Mouse (Mus musculus): Measurements from ENCODE around the gene Gm42906. TPM values are rescaled to one million over a fixed set of nuclear protein-coding genes. Genes with fewer than 3 reads are reported as not detected.

The Gm42906 gene
- polyA plus RNA-seq, 1 experiment: not detected

DNA sequence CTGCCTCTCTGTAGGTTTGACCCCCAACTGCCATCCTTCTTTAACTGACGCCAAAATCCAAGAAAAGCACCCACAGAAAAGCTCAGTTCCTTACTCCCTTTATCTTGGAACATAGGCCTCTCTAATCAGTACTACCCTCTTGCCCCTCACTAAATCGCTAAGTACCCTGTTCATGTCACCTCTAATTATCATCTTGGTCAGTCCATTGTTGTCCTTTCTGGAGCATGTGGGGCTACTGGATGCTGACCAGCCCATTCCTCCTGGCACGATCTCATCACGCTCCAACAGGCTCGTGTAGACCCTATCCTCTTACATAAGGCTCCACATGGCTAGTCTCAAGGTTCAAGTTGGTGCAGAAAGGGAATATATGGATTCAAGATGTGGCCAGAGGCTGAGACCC is 191.6 kb downstream of the Gm42906 start:
- 66% methylated on average over 5 of the region's 5 CpGs for WGBS

GRCm38 (mm10) chr5:151233400-151234031 is 194.4 kb downstream of the Gm42906 start, which contains the start of gene Stard13:
Gene Stard13 (minus strand): TSS chr5:151233836.
- DNase-seq: peak; percentile 89
- TF ChIP-seq CTCF (conservative IDR thresholded peaks at IDR 0.05; ENCODE audit: insufficient read depth, insufficient read length, low read depth, low read length): no peak
- no peak for TF ChIP-seq POLR2A (IDR thresholded peaks at IDR 0.05; ENCODE audit: low read depth, low read length)
- WGBS: under 1% methylated on average over 49 of the region's 49 CpGs
- H3K4me1 ChIP-seq (ENCODE audit: control insufficient read depth, insufficient read depth, low read length): 0 out of 2 replicates have a peak, but pooled peaks cover 3% of the 10 kb centered on the region
- H3K27ac ChIP-seq (ENCODE audit: insufficient read depth, low read depth, low read length): peak within 1 kb of the TSS; percentile 18
- no peaks in the 10 kb centered on the region for H3K27me3 ChIP-seq (replicated peaks; ENCODE audit: control insufficient read depth, insufficient read depth, low read length)
- no peaks in the 10 kb centered on the region for H3K36me3 ChIP-seq (ENCODE audit: control insufficient read depth, insufficient read depth, low read length)
- H3K4me3 ChIP-seq (ENCODE audit: insufficient read depth, low read depth, low read length): peak within 1 kb of the TSS; percentile 60

More for the DNA sequence above, 191.6 kb downstream of the Gm42906 start:
- Histone ChIP-seq H3K4me3 (ENCODE audit: insufficient read depth, low read depth, low read length) (no peak overlapping the region), H3K27me3 (replicated peaks; ENCODE audit: control insufficient read depth, insufficient read depth, low read length) (no peaks in the 10 kb centered on the region), H3K36me3 (ENCODE audit: control insufficient read depth, insufficient read depth, low read length) (no peaks in the 10 kb centered on the region), H3K27ac (ENCODE audit: insufficient read depth, low read depth, low read length) (no peak overlapping the region), H3K4me1 (ENCODE audit: control insufficient read depth, insufficient read depth, low read length) (0 out of 2 replicates have a peak, but pooled peaks cover 3% of the 10 kb centered on the region)
- DNase-seq: no peak
- TF ChIP-seq POLR2A (IDR thresholded peaks at IDR 0.05; ENCODE audit: low read depth, low read length): no peak
- no peak for TF ChIP-seq CTCF (conservative IDR thresholded peaks at IDR 0.05; ENCODE audit: insufficient read depth, insufficient read length, low read depth, low read length)

GRCm38 (mm10) chr5:151232576-151233299 is 195.2 kb downstream of the Gm42906 start:
- 32% methylated on average over 10 of the region's 13 CpGs for WGBS
- DNase-seq: no peak
- no peak for TF ChIP-seq POLR2A (IDR thresholded peaks at IDR 0.05; ENCODE audit: low read depth, low read length)
- TF ChIP-seq CTCF (conservative IDR thresholded peaks at IDR 0.05; ENCODE audit: insufficient read depth, insufficient read length, low read depth, low read length): no peak
- peak overlapping the region; percentile 60 for H3K4me3 ChIP-seq (ENCODE audit: insufficient read depth, low read depth, low read length)
- H3K4me1 ChIP-seq (ENCODE audit: control insufficient read depth, insufficient read depth, low read length): 0 out of 2 replicates have a peak, but pooled peaks cover 3% of the 10 kb centered on the region
- no peaks in the 10 kb centered on the region for H3K27me3 ChIP-seq (replicated peaks; ENCODE audit: control insufficient read depth, insufficient read depth, low read length)
- no peaks in the 10 kb centered on the region for H3K36me3 ChIP-seq (ENCODE audit: control insufficient read depth, insufficient read depth, low read length)
- H3K27ac ChIP-seq (ENCODE audit: insufficient read depth, low read depth, low read length): peak overlapping the region; percentile 18

GRCm38 (mm10) chr5:151231861-151232260 is 196.1 kb downstream of the Gm42906 start:
- Histone ChIP-seq H3K27me3 (replicated peaks; ENCODE audit: control insufficient read depth, insufficient read depth, low read length) (no peaks in the 10 kb centered on the region), H3K36me3 (ENCODE audit: control insufficient read depth, insufficient read depth, low read length) (no peaks in the 10 kb centered on the region), H3K4me3 (ENCODE audit: insufficient read depth, low read depth, low read length) (no peak overlapping the region), H3K4me1 (ENCODE audit: control insufficient read depth, insufficient read depth, low read length) (0 out of 2 replicates have a peak, but pooled peaks cover 3% of the 10 kb centered on the region), H3K27ac (ENCODE audit: insufficient read depth, low read depth, low read length) (0 out of 2 replicates have a peak overlapping the region, but pooled peaks have one; percentile 28)
- peak; percentile 17 for DNase-seq
- no peak for TF ChIP-seq POLR2A (IDR thresholded peaks at IDR 0.05; ENCODE audit: low read depth, low read length)
- TF ChIP-seq CTCF (conservative IDR thresholded peaks at IDR 0.05; ENCODE audit: insufficient read depth, insufficient read length, low read depth, low read length): no peak
- WGBS: 85% methylated on average over 7 of the region's 7 CpGs

DNA sequence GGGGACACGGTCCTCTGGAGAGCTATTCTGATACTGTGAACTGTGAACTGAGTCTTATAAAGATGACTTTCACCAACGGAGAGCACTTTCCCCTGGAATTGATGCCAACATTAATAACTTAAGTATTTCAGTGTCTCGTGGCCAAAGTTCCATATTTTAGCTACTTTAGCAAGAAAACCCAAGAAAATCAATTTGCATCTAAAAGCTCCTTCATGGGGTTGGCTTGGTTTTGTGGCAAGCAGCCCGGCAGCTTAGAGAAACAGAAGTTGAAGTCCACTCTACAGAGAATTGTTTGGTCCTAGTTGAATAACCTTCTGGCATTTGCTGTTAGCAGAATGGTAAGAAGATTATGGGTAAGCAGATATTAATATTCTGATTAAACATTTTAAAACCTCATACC is 196.6 kb downstream of the Gm42906 start:
- DNase-seq: peak; percentile 75
- Histone ChIP-seq H3K4me1 (ENCODE audit: control insufficient read depth, insufficient read depth, low read length) (0 out of 2 replicates have a peak, but pooled peaks cover 3% of the 10 kb centered on the region), H3K27ac (ENCODE audit: insufficient read depth, low read depth, low read length) (no peak overlapping the region), H3K36me3 (ENCODE audit: control insufficient read depth, insufficient read depth, low read length) (no peaks in the 10 kb centered on the region), H3K27me3 (replicated peaks; ENCODE audit: control insufficient read depth, insufficient read depth, low read length) (no peaks in the 10 kb centered on the region), H3K4me3 (ENCODE audit: insufficient read depth, low read depth, low read length) (no peak overlapping the region)
- WGBS: 55% methylated on average over 4 of the region's 4 CpGs
- TF ChIP-seq CTCF (conservative IDR thresholded peaks at IDR 0.05; ENCODE audit: insufficient read depth, insufficient read length, low read depth, low read length): no peak
- TF ChIP-seq POLR2A (IDR thresholded peaks at IDR 0.05; ENCODE audit: low read depth, low read length): no peak

DNA sequence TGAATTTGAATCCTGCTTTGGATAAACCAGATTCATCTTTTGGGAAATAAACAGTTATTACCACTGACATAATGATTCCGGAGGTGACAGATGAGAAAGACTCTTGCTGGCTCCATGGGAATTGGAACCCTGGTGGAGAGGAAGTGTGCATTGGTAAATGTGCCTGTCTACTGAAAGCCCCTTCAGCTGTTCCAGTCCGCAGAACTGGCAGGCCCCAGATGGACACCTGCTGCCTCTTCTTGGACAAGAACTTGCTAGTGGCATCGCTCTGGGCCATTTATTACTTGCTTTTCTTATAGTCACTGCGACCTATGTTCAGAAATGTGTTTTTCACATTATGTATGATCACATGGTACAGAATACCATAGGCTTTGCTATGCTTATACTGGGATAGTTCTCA is 197.5 kb downstream of the Gm42906 start:
- Histone ChIP-seq H3K27me3 (replicated peaks; ENCODE audit: control insufficient read depth, insufficient read depth, low read length) (no peaks in the 10 kb centered on the region), H3K4me1 (ENCODE audit: control insufficient read depth, insufficient read depth, low read length) (0 out of 2 replicates have a peak, but pooled peaks cover 3% of the 10 kb centered on the region), H3K27ac (ENCODE audit: insufficient read depth, low read depth, low read length) (no peak overlapping the region), H3K36me3 (ENCODE audit: control insufficient read depth, insufficient read depth, low read length) (no peaks in the 10 kb centered on the region), H3K4me3 (ENCODE audit: insufficient read depth, low read depth, low read length) (no peak overlapping the region)
- 96% methylated on average over 4 of the region's 4 CpGs for WGBS
- no peak for DNase-seq
- no peak for TF ChIP-seq CTCF (conservative IDR thresholded peaks at IDR 0.05; ENCODE audit: insufficient read depth, insufficient read length, low read depth, low read length)
- TF ChIP-seq POLR2A (IDR thresholded peaks at IDR 0.05; ENCODE audit: low read depth, low read length): no peak
